Mouse (Mus musculus) stomach, embryonic 16.5 days (tissue): Measurements from ENCODE around the gene Ugt1a10. TPM values are rescaled to one million over a fixed set of nuclear protein-coding genes. Genes with fewer than 3 reads are reported as not detected.
A peak's percentile ranks its signal among the peaks of the same experiment; 100 is the strongest.

Experiments used
- ATAC-seq: fragments of 200-750 bp; cut with Nextera tagmentation; 2 replicates; pipeline ENCODE4 v1.8.0; 2017; ENCODE audit warnings: moderate number of reproducible peaks, moderate TSS enrichment; ENCODE audit not compliant: insufficient read depth, low FRiP score
- H3K27ac ChIP-seq: fragments of 300-500 bp; sonication (generic); 2 replicates; pipeline ENCODE4 v1.5.1; 2014; ENCODE audit warnings: low read length
- H3K27me3 ChIP-seq: fragments of 300-500 bp; sonication (generic); 2 replicates; pipeline ENCODE4 v1.6.1; 2014; ENCODE audit warnings: low read length, control low read depth, mixed read lengths; ENCODE audit not compliant: control insufficient read depth, insufficient read depth
- H3K36me3 ChIP-seq: fragments of 300-500 bp; sonication (generic); 2 replicates; pipeline ENCODE4 v1.6.1; 2014; ENCODE audit warnings: low read length; ENCODE audit not compliant: control insufficient read depth, insufficient read depth
- H3K4me1 ChIP-seq: fragments of 300-500 bp; sonication (generic); 2 replicates; pipeline ENCODE4 v1.6.1; 2014; ENCODE audit warnings: low read length, control low read depth, mixed read lengths; ENCODE audit not compliant: control insufficient read depth, insufficient read depth
- H3K4me2 ChIP-seq: fragments of 300-500 bp; sonication (generic); 2 replicates; pipeline ENCODE4 v1.6.1; 2014; ENCODE audit warnings: low read depth, low read length, mixed read lengths
- H3K4me3 ChIP-seq: fragments of 300-500 bp; sonication (generic); replicated peaks from 2 replicates; pipeline ENCODE4 v1.5.1; 2014; ENCODE audit warnings: mild to moderate bottlenecking, low read length
- H3K9ac ChIP-seq: fragments of 300-500 bp; sonication (generic); 2 replicates; pipeline ENCODE4 v1.6.1; 2014; ENCODE audit warnings: low read length
- H3K9me3 ChIP-seq: fragments of 300-500 bp; sonication (generic); replicated peaks from 2 replicates; pipeline ENCODE4 v1.6.1; 2016; ENCODE audit warnings: low read length, control low read depth; ENCODE audit not compliant: control insufficient read depth
- WGBS: fragments of 180-500 bp; shearing (Covaris S2); extraction: QIAGEN DNeasy Blood & Tissue Kit; methylation state at CpG from one replicate; pipeline ENCODE4 v1.1.7; 2014; 5-methylcytosine and 5-hydroxymethylcytosine counted together
- polyA plus RNA-seq: library from polyadenylated mRNA; unstranded; fragments of >200 nt; fragmentation: Nextera tagmentation; extraction: Ambion mirVana; gene quantifications from 2 replicates; pipeline ENCODE4 v1.2.1, GENCODE M21; 2015

Gene Ugt1a10
- polyA plus RNA-seq, 1 experiment from 2014 or later = not detected

DNA sequence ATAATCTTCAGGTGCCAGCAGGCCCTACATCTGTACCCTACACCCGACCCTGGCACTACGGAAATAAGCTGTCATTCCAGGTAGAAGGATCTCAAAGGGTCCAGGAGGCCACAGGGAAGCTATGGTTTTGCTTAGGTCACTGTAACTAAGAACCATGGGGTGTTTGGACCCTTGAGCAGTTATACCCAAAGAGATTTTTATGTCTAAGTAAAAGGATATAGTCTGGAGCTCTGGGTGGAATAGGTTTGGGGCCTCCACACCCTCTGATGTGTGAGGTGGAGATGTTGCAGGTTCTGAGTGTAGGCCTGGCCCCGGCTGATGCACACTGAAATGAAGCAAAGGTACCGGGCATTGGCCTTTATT, 179.0 kb downstream of the Ugt1a10 start:
- no peaks in the 10 kb centered on the region for H3K27me3 ChIP-seq
- no peaks in the 10 kb centered on the region for H3K4me1 ChIP-seq
- H3K36me3 ChIP-seq = no peaks in the 10 kb centered on the region
- no peak overlapping the region for H3K4me3 ChIP-seq
- H3K9me3 ChIP-seq = peaks cover 81% of the 10 kb centered on the region
- no peak overlapping the region for H3K9ac ChIP-seq
- no peak for ATAC-seq
- H3K27ac ChIP-seq = no peak overlapping the region
- H3K4me2 ChIP-seq = no peak overlapping the region
- 63% methylated on average over 4 of the region's 4 CpGs for WGBS

DNA sequence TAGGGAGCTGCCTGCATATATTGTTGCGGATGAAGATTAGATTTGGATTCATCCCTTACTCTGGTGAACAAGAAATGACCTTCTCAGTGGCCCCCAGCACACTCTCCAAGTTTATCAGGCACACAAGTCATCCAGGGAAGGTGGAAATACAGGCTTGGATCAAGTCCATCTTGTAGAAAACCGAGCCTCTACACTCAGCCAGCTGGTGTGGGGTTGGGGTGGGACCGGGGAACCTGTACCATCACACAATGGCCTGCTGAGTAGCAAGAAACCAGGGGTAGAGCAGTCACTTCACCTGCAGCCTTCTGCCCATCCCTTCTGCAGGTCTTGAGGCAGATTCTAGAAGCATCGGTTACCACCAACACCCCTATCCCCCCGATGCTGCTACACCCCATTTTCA, 179.5 kb downstream of the Ugt1a10 start:
- no peak overlapping the region for H3K4me2 ChIP-seq
- H3K4me1 ChIP-seq = no peaks in the 10 kb centered on the region
- peaks cover 83% of the 10 kb centered on the region for H3K9me3 ChIP-seq
- H3K4me3 ChIP-seq = no peak overlapping the region
- no peaks in the 10 kb centered on the region for H3K27me3 ChIP-seq
- no peaks in the 10 kb centered on the region for H3K36me3 ChIP-seq
- WGBS = 42% methylated on average over 5 of the region's 5 CpGs
- no peak overlapping the region for H3K9ac ChIP-seq
- ATAC-seq = no peak
- H3K27ac ChIP-seq = no peak overlapping the region

DNA sequence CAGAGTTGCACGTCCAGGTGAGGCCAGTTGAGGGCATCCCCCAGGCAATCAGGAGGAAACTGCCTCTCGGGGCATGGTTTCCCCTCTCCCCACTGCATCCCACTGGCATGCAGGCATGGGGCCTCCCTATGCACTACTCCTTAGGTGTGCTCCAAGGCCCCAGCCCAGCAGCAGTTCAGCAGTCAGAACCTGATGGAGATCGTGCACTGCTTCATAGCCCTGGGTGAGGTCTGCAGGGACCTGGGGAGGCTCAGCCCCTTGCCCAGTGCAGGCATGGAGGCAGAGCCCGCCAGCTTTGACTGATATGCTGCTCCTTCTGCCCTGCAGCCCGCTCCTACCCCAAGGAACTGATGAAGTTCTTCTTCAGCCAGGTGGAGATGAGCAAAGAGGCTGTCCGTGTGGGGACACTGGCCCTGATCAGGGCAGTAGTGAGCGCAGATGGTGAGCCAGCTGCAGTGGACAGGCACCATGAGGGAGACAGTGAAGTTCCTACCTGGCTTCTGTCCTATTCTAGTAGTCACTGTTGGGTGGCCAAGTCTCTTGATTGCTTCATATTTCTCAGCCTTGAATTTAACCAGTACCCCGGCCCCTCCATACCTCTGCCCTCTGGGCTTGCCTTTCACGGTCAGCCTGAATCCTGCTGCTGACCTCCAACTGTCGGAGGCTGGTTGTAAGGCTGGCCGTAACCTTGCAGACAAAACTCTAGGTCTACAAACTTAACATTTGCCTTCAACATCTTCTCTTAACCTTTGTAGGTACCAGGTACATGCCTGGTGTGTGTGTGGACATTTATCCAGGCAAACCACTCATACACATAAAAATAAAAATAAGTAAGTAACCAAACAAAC, 180.1 kb downstream of the Ugt1a10 start:
- Histone ChIP-seq H3K9ac (no peak overlapping the region), H3K27me3 (no peaks in the 10 kb centered on the region), H3K4me2 (no peak overlapping the region), H3K27ac (no peak overlapping the region), H3K4me3 (no peak overlapping the region), H3K36me3 (no peaks in the 10 kb centered on the region), H3K4me1 (no peaks in the 10 kb centered on the region), H3K9me3 (peaks cover 83% of the 10 kb centered on the region)
- WGBS = 61% methylated on average over 11 of the region's 11 CpGs
- 0 out of 2 replicates have a peak, but pooled peaks have one; percentile 5 for ATAC-seq

DNA sequence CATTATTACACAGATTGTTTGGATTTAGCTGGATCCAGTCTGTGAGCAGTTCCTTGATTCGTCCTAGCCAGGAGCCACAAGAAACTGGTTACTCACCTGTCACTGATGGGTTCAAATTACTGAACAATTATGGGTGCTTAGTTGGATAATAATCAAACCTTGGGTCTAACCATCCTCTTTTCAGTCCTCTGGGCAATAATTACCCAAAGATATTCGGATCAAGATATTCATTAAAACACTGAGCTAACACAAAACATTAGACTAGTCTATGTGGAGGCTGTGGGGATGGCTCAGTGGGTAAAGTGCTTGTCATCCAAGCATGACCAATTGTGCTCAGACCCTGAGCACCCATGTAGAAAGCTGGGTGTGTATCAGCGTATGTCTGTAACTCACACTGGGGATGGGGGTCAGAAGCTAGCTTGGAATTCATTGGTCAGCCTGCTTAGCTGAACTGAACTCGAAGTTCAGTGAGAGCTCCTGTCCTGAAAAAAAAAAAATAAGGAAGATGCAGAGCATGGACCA, 180.8 kb downstream of the Ugt1a10 start:
- peaks cover 85% of the 10 kb centered on the region for H3K9me3 ChIP-seq
- no peak for ATAC-seq

DNA sequence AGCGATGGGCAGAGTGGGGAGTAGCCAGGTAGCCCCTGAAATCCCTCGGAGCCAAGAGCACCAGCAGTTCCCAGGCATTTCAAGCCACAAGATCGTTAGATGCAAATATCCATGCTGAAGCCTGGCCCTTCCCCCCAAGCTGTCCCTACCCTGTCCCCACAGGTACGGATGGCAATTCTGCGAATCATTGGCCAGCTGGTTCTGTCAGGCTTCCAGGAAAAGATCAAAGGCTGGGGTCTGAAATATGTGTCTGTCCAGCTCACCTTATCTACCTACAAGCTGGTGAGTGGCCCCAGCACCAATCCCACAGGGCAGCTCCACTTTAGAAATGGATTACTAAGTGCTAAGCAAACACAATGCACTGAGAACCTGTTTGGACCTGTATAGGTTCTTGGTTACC, 182.1 kb downstream of the Ugt1a10 start:
- Histone ChIP-seq H3K9me3 (peaks cover 74% of the 10 kb centered on the region), H3K4me2 (no peak overlapping the region), H3K27ac (no peak overlapping the region), H3K27me3 (no peaks in the 10 kb centered on the region), H3K4me1 (no peaks in the 10 kb centered on the region), H3K36me3 (no peaks in the 10 kb centered on the region), H3K4me3 (no peak overlapping the region), H3K9ac (no peak overlapping the region)
- ATAC-seq = no peak
- WGBS = 72% methylated on average over 5 of the region's 5 CpGs

More for the DNA sequence above, 180.8 kb downstream of the Ugt1a10 start:
- Histone ChIP-seq H3K27ac (no peak overlapping the region), H3K27me3 (no peaks in the 10 kb centered on the region), H3K4me1 (no peaks in the 10 kb centered on the region), H3K4me2 (no peak overlapping the region), H3K4me3 (no peak overlapping the region), H3K9ac (no peak overlapping the region), H3K36me3 (no peaks in the 10 kb centered on the region)
- WGBS = 61% methylated on average over 4 of the region's 4 CpGs

DNA sequence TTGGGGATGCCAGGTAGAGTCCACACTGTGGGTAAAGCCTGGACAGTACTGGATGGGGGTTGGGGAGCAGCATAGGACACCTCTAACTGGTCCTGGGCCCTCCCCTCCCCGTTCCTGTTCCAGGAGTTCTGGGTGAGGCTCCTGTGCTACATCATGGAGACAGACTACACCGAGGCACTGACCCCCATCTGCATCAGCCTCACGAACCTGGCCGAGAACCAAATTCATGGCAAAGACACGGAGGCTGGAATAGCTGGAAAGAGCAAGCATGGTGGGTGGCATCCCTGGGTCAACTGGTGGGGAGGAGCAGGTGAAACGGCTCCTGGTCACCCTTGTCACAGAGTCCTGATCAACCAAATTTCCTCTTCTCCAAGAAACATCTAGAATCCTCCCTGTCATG, 183.6 kb downstream of the Ugt1a10 start:
- H3K36me3 ChIP-seq = no peaks in the 10 kb centered on the region
- H3K27ac ChIP-seq = no peak overlapping the region
- no peak overlapping the region for H3K9ac ChIP-seq
- 74% methylated on average over 6 of the region's 6 CpGs for WGBS
- H3K4me2 ChIP-seq = no peak overlapping the region
- ATAC-seq = peak; percentile 7; the same call in 1 of the 2 replicates
- no peaks in the 10 kb centered on the region for H3K4me1 ChIP-seq
- H3K9me3 ChIP-seq = peaks cover 66% of the 10 kb centered on the region
- H3K27me3 ChIP-seq = no peaks in the 10 kb centered on the region
- H3K4me3 ChIP-seq = no peak overlapping the region

DNA sequence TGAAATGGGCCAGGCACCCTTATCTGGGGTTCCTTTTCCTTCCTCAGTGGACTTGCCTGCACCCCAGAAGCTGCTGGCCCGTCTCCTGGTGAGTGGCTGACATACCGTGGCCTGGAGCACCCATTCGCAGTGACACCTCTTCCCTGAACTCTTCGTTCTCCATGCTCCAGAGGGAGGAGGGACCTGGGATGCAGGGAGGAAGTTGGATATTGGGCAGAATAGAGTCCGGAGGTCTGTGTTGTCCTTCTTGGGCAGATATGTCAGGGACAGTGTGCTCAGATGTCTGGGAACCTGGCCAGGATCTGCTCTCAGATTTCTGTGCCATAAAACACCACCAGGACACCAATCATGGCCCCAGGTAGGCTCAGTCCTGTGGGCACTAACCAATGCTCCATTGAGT, 184.9 kb downstream of the Ugt1a10 start:
- no peak overlapping the region for H3K4me3 ChIP-seq
- no peak overlapping the region for H3K4me2 ChIP-seq
- no peak for ATAC-seq
- peaks cover 55% of the 10 kb centered on the region for H3K9me3 ChIP-seq
- no peak overlapping the region for H3K9ac ChIP-seq
- H3K36me3 ChIP-seq = no peaks in the 10 kb centered on the region
- 72% methylated on average over 5 of the region's 5 CpGs for WGBS
- no peaks in the 10 kb centered on the region for H3K4me1 ChIP-seq
- no peak overlapping the region for H3K27ac ChIP-seq
- no peaks in the 10 kb centered on the region for H3K27me3 ChIP-seq

DNA sequence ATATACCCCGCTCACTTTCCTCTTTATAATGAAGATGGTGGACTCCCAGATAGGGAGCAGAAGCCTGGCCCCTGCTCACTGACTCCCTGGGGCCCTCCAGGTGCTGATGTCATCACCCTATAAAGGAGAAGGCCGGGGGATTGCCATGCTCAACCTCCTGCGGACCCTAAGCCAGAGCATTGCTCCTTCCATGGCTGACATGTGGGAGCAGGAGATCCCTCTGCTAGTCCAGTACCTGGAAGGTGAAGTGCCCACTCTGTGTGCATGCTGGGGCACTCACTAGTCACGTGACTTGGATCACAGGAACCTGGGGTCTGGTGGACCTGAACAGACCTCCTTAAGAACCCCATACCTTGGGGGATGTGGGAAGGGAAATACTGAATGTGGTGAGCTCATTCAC, 185.4 kb downstream of the Ugt1a10 start:
- Histone ChIP-seq H3K4me2 (no peak overlapping the region), H3K4me3 (no peak overlapping the region), H3K27me3 (no peaks in the 10 kb centered on the region), H3K36me3 (no peaks in the 10 kb centered on the region), H3K9me3 (peaks cover 50% of the 10 kb centered on the region), H3K4me1 (no peaks in the 10 kb centered on the region), H3K9ac (no peak overlapping the region), H3K27ac (no peak overlapping the region)
- 68% methylated on average over 4 of the region's 4 CpGs for WGBS
- no peak for ATAC-seq

DNA sequence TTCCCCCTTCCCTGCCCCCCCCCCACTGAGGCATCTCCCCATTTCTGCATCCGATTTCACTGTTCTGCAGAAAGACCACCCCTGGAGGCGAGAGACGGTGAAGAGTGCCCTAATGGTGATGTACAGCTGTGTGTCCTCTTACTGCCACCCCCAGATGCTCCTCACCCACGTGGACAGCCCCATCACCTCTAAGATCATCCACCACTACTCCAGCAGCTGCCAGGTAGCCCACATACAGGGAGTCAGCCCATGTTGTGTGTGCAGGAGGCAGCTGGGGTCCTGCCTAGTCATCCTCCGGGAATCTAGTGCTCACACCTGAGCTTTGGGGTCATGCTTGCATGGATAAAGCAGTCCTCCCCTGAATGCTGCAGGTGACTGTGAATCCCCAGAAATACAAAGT, 188.7 kb downstream of the Ugt1a10 start:
- Histone ChIP-seq H3K36me3 (no peaks in the 10 kb centered on the region), H3K9me3 (peaks cover 37% of the 10 kb centered on the region), H3K27ac (no peak overlapping the region), H3K4me3 (no peak overlapping the region), H3K4me1 (no peaks in the 10 kb centered on the region), H3K27me3 (no peaks in the 10 kb centered on the region), H3K9ac (no peak overlapping the region), H3K4me2 (no peak overlapping the region)
- no peak for ATAC-seq
- 62% methylated on average over 5 of the region's 5 CpGs for WGBS
